8 mouse cellular contexts compared by ENCODE assay signal in genomic region chr17:35720340-35720727, GRCm38 (mm10). TPM values are rescaled to one million over a fixed set of nuclear protein-coding genes. Genes with fewer than 3 reads are reported as not detected.
DNase-seq lines count a peak whose midpoint lies in the region; ATAC-seq and TF ChIP-seq lines count a peak whose summit lies in the region.

No protein-coding gene starts in this region.

- H3K27me3 ChIP-seq in forebrain, postnatal 0 days (ENCODE audit: insufficient read depth, low read length) = no peaks in the 10 kb centered on the region
- no peaks in the 10 kb centered on the region for H3K27me3 ChIP-seq in kidney, embryonic 14.5 days (ENCODE audit: control insufficient read depth, insufficient read depth, low read length)

- H3K4me3 ChIP-seq in forebrain, postnatal 0 days (ENCODE audit: low read depth, low read length) = no peak overlapping the region
- no peak overlapping the region for H3K4me3 ChIP-seq in kidney, embryonic 14.5 days (ENCODE audit: low read length)

- H3K4me2 ChIP-seq in forebrain, postnatal 0 days (ENCODE audit: low read depth) = peak overlapping the region; percentile 28; the same call in 1 of the 2 replicates
- no peak overlapping the region; the same call in 1 of the 2 replicates for H3K4me2 ChIP-seq in kidney, embryonic 14.5 days (replicated peaks; ENCODE audit: low read depth, low read length)

- peak overlapping the region; percentile 46 for H3K27ac ChIP-seq in forebrain, postnatal 0 days (ENCODE audit: low read depth, low read length)
- peak overlapping the region; percentile 6; the same call in 1 of the 2 replicates for H3K27ac ChIP-seq in kidney, embryonic 14.5 days (ENCODE audit: low read depth, low read length)

- no peaks in the 10 kb centered on the region for H3K4me1 ChIP-seq in forebrain, postnatal 0 days (ENCODE audit: insufficient read depth)
- peaks cover 17% of the 10 kb centered on the region; the same call in 1 of the 2 replicates for H3K4me1 ChIP-seq in kidney, embryonic 14.5 days (ENCODE audit: control insufficient read depth, insufficient read depth, low read length)

- peak; percentile 63 for ATAC-seq in forebrain, postnatal 0 days
- peak; percentile 48 for ATAC-seq in kidney, embryonic 14.5 days (ENCODE audit: low FRiP score, low TSS enrichment)

- 3% methylated on average over 11 of the region's 11 CpGs for WGBS in forebrain, postnatal 0 days
- 12% methylated on average over 11 of the region's 11 CpGs for WGBS in kidney, embryonic 14.5 days

- no peak for TF ChIP-seq CTCF in forebrain, postnatal 0 days (IDR thresholded peaks at IDR 0.05; ENCODE audit: low read depth)

- no peaks in the 10 kb centered on the region for H3K9me3 ChIP-seq in forebrain, postnatal 0 days (ENCODE audit: low read length)
- no peaks in the 10 kb centered on the region for H3K9me3 ChIP-seq in kidney, embryonic 14.5 days (ENCODE audit: control insufficient read depth, low read length)

- DNase-seq in left cerebral cortex, adult 18-20 months (ENCODE audit: low spot score in 2 of 2) = peak; percentile 48 to 50
- DNase-seq in left cerebral cortex, adult 11 months (ENCODE audit: low spot score) = no peak
- peak; percentile 54 for DNase-seq in forebrain, postnatal 0 days
- DNase-seq in lung, postnatal 4 days = peak; percentile 64 to 88
- DNase-seq in yolk sac, embryonic 10.5 days (ENCODE audit: low spot score) = peak; percentile 80
- DNase-seq in T-cell, adult 2 months (ENCODE audit: low spot score) = no peak
- DNase-seq in cerebellum, adult 11 months = no peak

- H3K9ac ChIP-seq in forebrain, postnatal 0 days = peak overlapping the region; percentile 26; the same call in 1 of the 2 replicates
- H3K9ac ChIP-seq in kidney, embryonic 14.5 days (ENCODE audit: low read depth, low read length) = no peak overlapping the region

- no peaks in the 10 kb centered on the region for H3K36me3 ChIP-seq in forebrain, postnatal 0 days (ENCODE audit: insufficient read depth)
- no peaks in the 10 kb centered on the region for H3K36me3 ChIP-seq in kidney, embryonic 14.5 days (ENCODE audit: control insufficient read depth, insufficient read depth, low read length)

RNA-seq across cellular contexts. Expression of gene Ddr1, which starts 15.9 kb away (rescaled TPM):
- 10 to 100 TPM; 49.0 to 51.5 TPM for total RNA-seq in left cerebral cortex, adult 18-20 months (2021)
- total RNA-seq in forebrain, postnatal 0 days (2014; rRNA removed) = 53.0 and 59.8 TPM in 2 replicates
- polyA plus RNA-seq in forebrain, postnatal 0 days (2015; fragmentation: Nextera tagmentation; extraction: Ambion mirVana) = 37.3 and 51.2 TPM in 2 replicates
- polyA plus RNA-seq in kidney, embryonic 14.5 days (2014; fragmentation: Nextera tagmentation; extraction: Ambion mirVana) = 34.6 and 52.0 TPM in 2 replicates

RNA-seq across cellular contexts. Expression of gene Gtf2h4, which starts 46.8 kb away (rescaled TPM):
- 10 to 100 TPM; 26.7 to 37.5 TPM for total RNA-seq in left cerebral cortex, adult 18-20 months (2021)
- total RNA-seq in forebrain, postnatal 0 days (2014; rRNA removed) = 21.2 and 30.9 TPM in 2 replicates
- 20.9 and 22.1 TPM in 2 replicates for polyA plus RNA-seq in forebrain, postnatal 0 days (2015; fragmentation: Nextera tagmentation; extraction: Ambion mirVana)
- polyA plus RNA-seq in kidney, embryonic 14.5 days (2014; fragmentation: Nextera tagmentation; extraction: Ambion mirVana) = 50.7 and 56.7 TPM in 2 replicates

RNA-seq across cellular contexts. Expression of gene Vars2, which starts 52.9 kb away (rescaled TPM):
- total RNA-seq in left cerebral cortex, adult 18-20 months (2021) = 10 to 100 TPM; 34.3 to 35.1 TPM
- 29.5 and 42.0 TPM in 2 replicates for total RNA-seq in forebrain, postnatal 0 days (2014; rRNA removed)
- polyA plus RNA-seq in forebrain, postnatal 0 days (2015; fragmentation: Nextera tagmentation; extraction: Ambion mirVana) = 8.5 and 10.4 TPM in 2 replicates
- 9.5 and 16.8 TPM in 2 replicates for polyA plus RNA-seq in kidney, embryonic 14.5 days (2014; fragmentation: Nextera tagmentation; extraction: Ambion mirVana)

Comparison
In these comparisons a context has a peak if more than half of its experiments do, and no peak if none do; other contexts are left out.
1. DNase-seq: peak in left cerebral cortex, adult 18-20 months (2 of 2), forebrain, postnatal 0 days (single experiment), lung, postnatal 4 days (2 of 2) and yolk sac, embryonic 10.5 days (single experiment); none in left cerebral cortex, adult 11 months (single experiment), T-cell, adult 2 months (single experiment) and cerebellum, adult 11 months (single experiment).